Comparison of ENCODE assay signal across 10 mouse cellular contexts in the genomic region with DNA sequence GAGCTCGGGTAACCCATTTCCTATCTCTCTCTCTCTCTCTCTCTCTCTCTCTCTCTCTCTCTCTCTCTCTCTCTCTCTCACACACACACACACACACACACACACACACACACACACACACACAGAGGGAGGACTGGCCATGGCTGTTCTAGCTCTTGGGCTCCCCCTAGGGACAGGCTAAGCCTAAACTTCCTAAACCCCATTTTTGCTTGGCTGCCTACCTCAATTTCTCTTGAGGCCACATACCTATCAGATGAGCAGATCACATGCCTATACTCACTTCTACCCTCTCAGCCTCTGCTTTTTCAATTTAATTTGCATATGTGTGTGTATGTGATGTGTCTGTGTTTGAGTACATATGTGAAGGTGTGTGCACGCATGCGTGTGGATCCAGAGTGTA.
DNase-seq lines count a peak whose midpoint lies in the region; ATAC-seq lines count a peak whose summit lies in the region.
"Had no signal": no experiment of that assay in that cellular context is flagged by ENCODE, and none has a peak within 500 bp of the region (broad histone marks: within the 10 kb centered on the region; RNA-seq: fewer than 3 reads in every experiment).

No protein-coding gene starts in this region.

- H3K4me1 ChIP-seq in midbrain, embryonic 14.5 days (ENCODE audit: control insufficient read depth, insufficient read depth, low read length) = 0 out of 2 replicates have a peak, but pooled peaks cover 6% of the 10 kb centered on the region
- peaks cover 23% of the 10 kb centered on the region for H3K4me1 ChIP-seq in midbrain, embryonic 13.5 days (replicated peaks)

- no peaks in the 10 kb centered on the region for H3K36me3 ChIP-seq in midbrain, embryonic 14.5 days (ENCODE audit: control insufficient read depth, insufficient read depth, low read length)
- peaks cover 2% of the 10 kb centered on the region; the same call in 1 of the 2 replicates for H3K36me3 ChIP-seq in midbrain, embryonic 13.5 days
- no peaks in the 10 kb centered on the region for H3K36me3 ChIP-seq in splenic B cell, adult 2 months (ENCODE audit: control insufficient read depth, insufficient read depth, low read length, poor library complexity, severe bottlenecking)
- H3K36me3 ChIP-seq: heart, embryonic 13.5 days had no signal

- no peak overlapping the region for H3K9ac ChIP-seq in midbrain, embryonic 14.5 days (replicated peaks; ENCODE audit: low read length)
- H3K9ac ChIP-seq in midbrain, embryonic 13.5 days (replicated peaks) = no peak overlapping the region
- H3K9ac ChIP-seq: heart, embryonic 13.5 days had no signal

- no peak overlapping the region for H3K4me2 ChIP-seq in midbrain, embryonic 14.5 days (ENCODE audit: low read length)
- H3K4me2 ChIP-seq in midbrain, embryonic 13.5 days (replicated peaks) = no peak overlapping the region
- H3K4me2 ChIP-seq: heart, embryonic 13.5 days had no signal

- no peaks in the 10 kb centered on the region for H3K9me3 ChIP-seq in midbrain, embryonic 14.5 days (ENCODE audit: control insufficient read depth, low read length)
- no peaks in the 10 kb centered on the region for H3K9me3 ChIP-seq in midbrain, embryonic 13.5 days
- H3K9me3 ChIP-seq: heart, embryonic 13.5 days had no signal

- H3K27me3 ChIP-seq in midbrain, embryonic 14.5 days (ENCODE audit: control insufficient read depth, insufficient read depth, low read length) = no peaks in the 10 kb centered on the region
- H3K27me3 ChIP-seq in midbrain, embryonic 13.5 days = no peaks in the 10 kb centered on the region
- no peaks in the 10 kb centered on the region for H3K27me3 ChIP-seq in splenic B cell, adult 2 months (ENCODE audit: control insufficient read depth, insufficient read depth, low read length, poor library complexity, severe bottlenecking)
- H3K27me3 ChIP-seq: Patski had no signal

- no peak overlapping the region for H3K27ac ChIP-seq in midbrain, embryonic 14.5 days (replicated peaks; ENCODE audit: low read depth, low read length)
- H3K27ac ChIP-seq in midbrain, embryonic 13.5 days = no peak overlapping the region
- H3K27ac ChIP-seq: heart, embryonic 13.5 days had no signal

- 93% methylated on average over 3 of the region's 3 CpGs for WGBS in midbrain, embryonic 14.5 days
- 94% methylated on average over 3 of the region's 3 CpGs for WGBS in midbrain, embryonic 13.5 days

- no peak overlapping the region for H3K4me3 ChIP-seq in midbrain, embryonic 14.5 days (replicated peaks; ENCODE audit: low read depth, low read length)
- no peak overlapping the region for H3K4me3 ChIP-seq in midbrain, embryonic 13.5 days (replicated peaks)
- H3K4me3 ChIP-seq: heart, embryonic 13.5 days had no signal

- DNase-seq in cerebellum, postnatal 10 days = peak; percentile 73 to 77
- DNase-seq in cerebellum, adult 11-12 months = no peak
- DNase-seq in midbrain, embryonic 14.5 days = peak; percentile 51
- peak; percentile 65 for DNase-seq in induced T-regulatory cell, adult 2 months (ENCODE audit: low read depth)
- peak; percentile 63 for DNase-seq in splenic B cell, adult 2 months (ENCODE audit: low read depth, low spot score)
- no peak for DNase-seq in heart, adult 11 months

- no peak for ATAC-seq in midbrain, embryonic 14.5 days (ENCODE audit: low FRiP score, low TSS enrichment)
- no peak for ATAC-seq in midbrain, embryonic 13.5 days
- ATAC-seq in megakaryocyte-erythroid progenitor cell, adult 5-6 weeks (replicated peaks; ENCODE audit: low FRiP score, low TSS enrichment, poor library complexity, severe bottlenecking) = no peak
- ATAC-seq: Patski had no signal

Comparison
In these comparisons a context has a peak if more than half of its experiments do, and no peak if none do; other contexts are left out.
1. DNase-seq: peak in cerebellum, postnatal 10 days (2 of 2), midbrain, embryonic 14.5 days (single experiment), induced T-regulatory cell, adult 2 months (single experiment) and splenic B cell, adult 2 months (single experiment); none in cerebellum, adult 11-12 months (single experiment) and heart, adult 11 months (single experiment).